Mouse (Mus musculus): ENCODE data around the gene 4930469K13Rik. TPM values are rescaled to one million over a fixed set of nuclear protein-coding genes. Genes with fewer than 3 reads are reported as not detected.

Gene 4930469K13Rik
- total and polyA plus RNA-seq, 2 experiments from 2014 or later, result 0.78 to 3.6 TPM

DNA sequence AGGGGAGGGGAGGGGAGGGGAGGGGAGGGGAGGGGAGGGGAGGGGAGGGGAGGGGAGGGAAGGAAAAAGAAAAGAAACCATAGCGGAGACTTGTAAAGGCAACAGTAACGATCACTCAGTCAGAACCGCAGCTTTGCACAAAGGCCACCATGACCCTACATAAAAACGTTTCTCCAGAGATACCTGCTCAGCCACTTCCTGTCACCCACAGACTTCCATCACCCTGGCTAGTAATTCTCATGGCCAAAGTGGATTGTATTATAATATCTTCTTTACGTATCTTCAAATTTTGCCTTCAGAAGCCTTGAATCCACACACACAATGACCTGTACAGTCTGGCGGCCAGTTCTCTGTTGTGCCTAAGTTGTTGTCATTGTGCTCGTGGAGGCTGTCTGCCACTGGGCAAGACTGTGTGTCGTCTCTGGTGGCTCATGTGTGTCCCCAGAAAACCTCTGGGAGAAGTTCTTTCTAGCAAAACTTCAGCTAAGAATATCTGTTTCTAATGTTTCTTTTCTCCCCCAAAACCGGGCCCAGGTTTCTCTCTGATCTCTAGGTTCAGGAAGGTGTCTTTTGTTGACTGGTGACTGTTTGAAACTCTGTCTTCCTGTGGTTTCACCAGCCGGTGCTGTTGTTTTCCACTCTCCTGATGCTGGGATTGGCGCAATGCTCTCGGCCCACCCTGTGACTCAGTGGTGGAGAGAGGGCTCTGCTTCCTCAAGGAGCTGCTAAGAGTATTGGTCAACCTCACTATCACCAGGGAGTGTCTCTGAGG is 88.9 kb downstream of the 4930469K13Rik start:
- H3K4me3 ChIP-seq (ENCODE audit: low read length), result no peak overlapping the region
- no peaks in the 10 kb centered on the region for H3K9me3 ChIP-seq (ENCODE audit: low read length)
- H3K4me2 ChIP-seq (ENCODE audit: low read depth, low read length), result no peak overlapping the region
- no peaks in the 10 kb centered on the region for H3K27me3 ChIP-seq (ENCODE audit: insufficient read depth, low read length)
- H3K27ac ChIP-seq, result no peak overlapping the region
- H3K4me1 ChIP-seq (ENCODE audit: insufficient read depth, low read length), result no peaks in the 10 kb centered on the region
- no peak for TF ChIP-seq CTCF (IDR thresholded peaks at IDR 0.05; ENCODE audit: low read depth)
- DNase-seq (ENCODE audit: low spot score) (no peak), ATAC-seq (no peak)
- no peaks in the 10 kb centered on the region for H3K36me3 ChIP-seq (ENCODE audit: insufficient read depth, low read length)
- 71% methylated on average over 12 of the region's 12 CpGs for whole genome bisulfite sequencing
- no peak overlapping the region for H3K9ac ChIP-seq (replicated peaks; ENCODE audit: low read length)

DNA sequence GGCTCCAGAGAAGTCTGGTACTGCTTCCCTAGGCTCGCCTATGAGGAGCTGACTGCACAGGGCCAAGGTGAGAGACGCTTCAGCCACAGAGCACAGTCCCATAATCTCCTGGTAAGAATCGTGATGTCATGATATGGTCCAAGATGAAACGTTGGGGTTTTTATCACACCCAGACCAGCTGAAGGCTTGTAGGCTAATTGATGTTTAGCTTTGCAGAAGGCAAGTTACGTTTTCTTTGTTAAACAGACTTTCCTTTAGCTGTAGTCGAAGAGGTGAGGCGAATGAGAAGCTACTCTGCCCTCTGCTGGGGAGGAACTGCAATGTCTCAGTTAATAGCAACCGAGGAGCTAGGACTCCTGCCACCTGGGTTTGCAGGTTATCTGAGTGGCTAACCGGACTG is 89.7 kb downstream of the 4930469K13Rik start:
- no peak overlapping the region for H3K4me2 ChIP-seq (ENCODE audit: low read depth, low read length)
- H3K9me3 ChIP-seq (ENCODE audit: low read length), result no peaks in the 10 kb centered on the region
- H3K4me1 ChIP-seq (ENCODE audit: insufficient read depth, low read length), result no peaks in the 10 kb centered on the region
- no peak overlapping the region for H3K4me3 ChIP-seq (ENCODE audit: low read length)
- WGBS, result 42% methylated on average over 9 of the region's 9 CpGs
- no peaks in the 10 kb centered on the region for H3K36me3 ChIP-seq (ENCODE audit: insufficient read depth, low read length)
- H3K27me3 ChIP-seq (ENCODE audit: insufficient read depth, low read length), result no peaks in the 10 kb centered on the region
- H3K9ac ChIP-seq (replicated peaks; ENCODE audit: low read length), result no peak overlapping the region
- peak; percentile 84 for DNase-seq (ENCODE audit: low spot score)
- peak; percentile 86 for TF ChIP-seq CTCF (IDR thresholded peaks at IDR 0.05; ENCODE audit: low read depth)
- H3K27ac ChIP-seq, result no peak overlapping the region
- ATAC-seq, result 0 out of 2 replicates have a peak, but pooled peaks have one; percentile 15

DNA sequence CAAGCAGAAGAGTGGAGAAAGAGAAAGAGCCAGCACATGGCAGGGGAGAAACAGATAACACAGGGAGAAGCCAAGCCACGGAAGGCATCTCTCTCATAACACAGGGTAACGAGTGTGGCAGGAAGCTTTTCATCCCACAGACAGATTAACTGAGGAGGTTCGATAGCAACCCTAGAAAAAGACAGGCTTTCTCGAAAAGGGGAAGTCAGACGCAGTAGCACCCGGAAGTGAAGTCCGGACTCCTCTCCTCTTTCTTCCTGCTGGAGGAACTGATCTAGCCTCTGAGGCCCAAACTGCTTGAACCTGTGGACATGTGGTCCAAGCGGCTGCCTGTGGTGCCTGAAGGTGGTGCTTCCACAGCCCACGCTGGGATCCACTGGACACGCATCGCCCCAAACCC is 90.1 kb downstream of the 4930469K13Rik start:
- no peak for ATAC-seq
- Histone ChIP-seq H3K27ac (no peak overlapping the region), H3K9me3 (ENCODE audit: low read length) (no peaks in the 10 kb centered on the region), H3K36me3 (ENCODE audit: insufficient read depth, low read length) (no peaks in the 10 kb centered on the region), H3K4me3 (ENCODE audit: low read length) (no peak overlapping the region), H3K27me3 (ENCODE audit: insufficient read depth, low read length) (no peaks in the 10 kb centered on the region), H3K9ac (replicated peaks; ENCODE audit: low read length) (no peak overlapping the region), H3K4me2 (ENCODE audit: low read depth, low read length) (no peak overlapping the region), H3K4me1 (ENCODE audit: insufficient read depth, low read length) (no peaks in the 10 kb centered on the region)
- no peak for TF ChIP-seq CTCF (IDR thresholded peaks at IDR 0.05; ENCODE audit: low read depth)
- WGBS, result 84% methylated on average over 11 of the region's 11 CpGs
- no peak for DNase-seq (ENCODE audit: low spot score)

DNA sequence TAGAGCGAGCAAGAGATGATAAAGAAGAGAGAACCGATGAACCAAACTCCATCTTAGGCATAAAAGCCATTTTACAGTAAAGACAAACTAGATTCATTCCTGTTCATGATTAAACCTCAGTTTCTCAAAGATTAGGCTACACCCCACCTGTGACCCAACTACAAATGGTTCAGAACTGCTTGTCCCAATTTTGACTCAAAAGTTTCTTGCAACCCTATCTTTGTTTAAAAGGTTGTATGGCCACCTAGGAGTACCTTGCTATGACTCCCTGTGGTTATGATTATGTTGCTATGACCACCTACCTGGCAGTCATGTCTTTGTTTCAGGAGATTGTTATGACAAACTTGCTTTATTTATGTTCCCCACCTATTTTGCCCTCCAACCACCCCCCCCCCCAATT is 90.7 kb downstream of the 4930469K13Rik start:
- no peak overlapping the region for H3K4me3 ChIP-seq (ENCODE audit: low read length)
- TF ChIP-seq CTCF (IDR thresholded peaks at IDR 0.05; ENCODE audit: low read depth), result no peak
- no peak overlapping the region for H3K9ac ChIP-seq (replicated peaks; ENCODE audit: low read length)
- H3K36me3 ChIP-seq (ENCODE audit: insufficient read depth, low read length), result no peaks in the 10 kb centered on the region
- no peaks in the 10 kb centered on the region for H3K4me1 ChIP-seq (ENCODE audit: insufficient read depth, low read length)
- H3K27ac ChIP-seq, result no peak overlapping the region
- ATAC-seq (no peak), DNase-seq (ENCODE audit: low spot score) (no peak)
- no peak overlapping the region for H3K4me2 ChIP-seq (ENCODE audit: low read depth, low read length)
- WGBS, result 93% methylated on average over 2 of the region's 2 CpGs
- no peaks in the 10 kb centered on the region for H3K27me3 ChIP-seq (ENCODE audit: insufficient read depth, low read length)
- no peaks in the 10 kb centered on the region for H3K9me3 ChIP-seq (ENCODE audit: low read length)

DNA sequence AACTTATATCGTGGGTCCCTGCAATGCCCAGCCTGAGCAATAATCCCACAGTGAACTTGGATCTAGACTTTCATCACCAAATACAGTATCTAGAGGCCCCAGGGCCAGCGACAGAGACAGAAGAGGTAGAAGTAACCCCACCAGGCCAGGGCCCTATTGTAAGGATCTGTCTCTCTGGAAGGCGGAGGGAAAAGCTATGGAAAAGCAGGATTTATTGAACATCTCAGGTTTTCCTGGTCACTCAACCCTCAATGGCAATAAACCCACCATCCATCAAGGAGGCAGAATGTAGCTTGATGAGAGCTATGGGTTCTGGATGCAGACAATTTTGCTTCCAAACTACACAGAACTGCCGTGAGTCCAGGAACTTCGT is 95.8 kb downstream of the 4930469K13Rik start:
- DNase-seq (ENCODE audit: low spot score), result no peak
- Histone ChIP-seq H3K36me3 (ENCODE audit: insufficient read depth, low read length) (no peaks in the 10 kb centered on the region), H3K27me3 (ENCODE audit: insufficient read depth, low read length) (no peaks in the 10 kb centered on the region), H3K9me3 (ENCODE audit: low read length) (no peaks in the 10 kb centered on the region), H3K9ac (replicated peaks; ENCODE audit: low read length) (no peak overlapping the region), H3K4me2 (ENCODE audit: low read depth, low read length) (no peak overlapping the region), H3K27ac (no peak overlapping the region), H3K4me1 (ENCODE audit: insufficient read depth, low read length) (no peaks in the 10 kb centered on the region), H3K4me3 (ENCODE audit: low read length) (no peak overlapping the region)
- WGBS, result 81% methylated on average over 5 of the region's 5 CpGs
- ATAC-seq, result no peak
- no peak for TF ChIP-seq CTCF (IDR thresholded peaks at IDR 0.05; ENCODE audit: low read depth)

DNA sequence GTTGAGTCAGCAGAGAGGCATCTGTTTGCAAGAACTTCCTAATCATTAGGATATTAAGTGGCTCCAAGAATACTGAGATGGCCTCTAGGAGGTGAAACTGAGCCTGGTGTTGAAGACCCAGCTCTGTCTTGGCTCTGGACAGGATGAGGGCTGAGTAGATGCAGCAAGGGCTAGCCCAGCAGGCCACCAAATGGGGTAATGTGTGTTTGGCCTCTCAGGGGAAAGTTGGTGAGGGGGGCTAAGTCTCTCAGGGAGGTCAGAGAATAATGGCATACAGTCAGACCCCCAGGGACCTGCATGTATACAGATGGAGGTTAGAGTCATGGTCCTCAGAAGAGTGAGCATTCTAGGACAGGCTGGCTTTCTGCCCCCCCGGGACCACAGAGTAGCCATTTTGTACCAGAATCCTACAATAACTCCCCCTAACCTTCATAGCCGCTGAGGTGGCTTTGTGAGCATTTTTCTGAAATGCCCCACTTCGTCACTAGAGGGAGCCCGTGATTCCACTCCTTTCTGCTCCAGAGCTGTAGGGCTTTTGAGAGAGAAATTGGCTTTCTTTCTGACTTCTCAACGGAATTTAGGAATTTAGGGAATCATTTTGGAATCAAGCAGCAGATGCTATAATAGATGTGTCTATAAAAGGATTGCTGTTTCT is 96.3 kb downstream of the 4930469K13Rik start:
- Histone ChIP-seq H3K4me1 (ENCODE audit: insufficient read depth, low read length) (no peaks in the 10 kb centered on the region), H3K27ac (no peak overlapping the region), H3K4me2 (ENCODE audit: low read depth, low read length) (no peak overlapping the region), H3K9me3 (ENCODE audit: low read length) (no peaks in the 10 kb centered on the region), H3K36me3 (ENCODE audit: insufficient read depth, low read length) (no peaks in the 10 kb centered on the region), H3K9ac (replicated peaks; ENCODE audit: low read length) (no peak overlapping the region), H3K27me3 (ENCODE audit: insufficient read depth, low read length) (no peaks in the 10 kb centered on the region), H3K4me3 (ENCODE audit: low read length) (no peak overlapping the region)
- no peak for ATAC-seq
- WGBS, result 8% methylated on average over 5 of the region's 5 CpGs
- peak; percentile 59 for DNase-seq (ENCODE audit: low spot score)
- peak; percentile 76 for TF ChIP-seq CTCF (IDR thresholded peaks at IDR 0.05; ENCODE audit: low read depth)

DNA sequence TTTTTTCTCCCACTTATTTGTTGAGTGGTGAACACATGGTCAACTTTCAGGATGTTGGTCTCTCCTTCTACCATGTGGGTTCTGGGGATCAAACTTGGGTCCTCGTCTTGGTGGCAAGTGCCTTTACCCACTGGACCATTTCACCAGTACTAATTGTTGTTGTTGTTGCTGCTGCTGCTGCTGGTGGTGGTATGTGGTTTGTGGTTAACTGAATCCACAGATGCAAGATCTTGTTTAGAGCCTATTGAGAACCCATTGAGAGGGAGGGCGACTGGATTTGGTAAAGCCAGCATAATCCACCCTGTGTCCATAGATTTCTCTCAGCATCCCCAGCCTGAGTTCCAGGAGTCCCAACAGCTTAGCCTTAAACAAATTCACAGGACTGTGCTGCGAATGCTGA is 97.9 kb downstream of the 4930469K13Rik start:
- Histone ChIP-seq H3K4me1 (ENCODE audit: insufficient read depth, low read length) (no peaks in the 10 kb centered on the region), H3K4me3 (ENCODE audit: low read length) (no peak overlapping the region), H3K27ac (no peak overlapping the region), H3K36me3 (ENCODE audit: insufficient read depth, low read length) (no peaks in the 10 kb centered on the region), H3K9me3 (ENCODE audit: low read length) (no peaks in the 10 kb centered on the region), H3K27me3 (ENCODE audit: insufficient read depth, low read length) (no peaks in the 10 kb centered on the region), H3K9ac (replicated peaks; ENCODE audit: low read length) (no peak overlapping the region), H3K4me2 (ENCODE audit: low read depth, low read length) (no peak overlapping the region)
- TF ChIP-seq CTCF (IDR thresholded peaks at IDR 0.05; ENCODE audit: low read depth), result no peak
- WGBS, result 82% methylated on average over 3 of the region's 3 CpGs
- DNase-seq (ENCODE audit: low spot score) (no peak), ATAC-seq (no peak)
